Mouse (Mus musculus) midbrain, embryonic 14.5 days (tissue): ENCODE data around the gene B4gat1. TPM values are rescaled to one million over a fixed set of nuclear protein-coding genes. Genes with fewer than 3 reads are reported as not detected.
"Not testable (repeated sequence)": the region's sequence is repeated elsewhere in the genome, so short reads cannot be mapped to it uniquely, and the experiment has no call there.

Source experiments
- ATAC-seq: fragments of 200-750 bp; cut with Nextera tagmentation; 2 replicates; pipeline ENCODE4 v1.8.0; 2017; ENCODE audit warnings: moderate number of reproducible peaks, moderate library complexity; ENCODE audit not compliant: low FRiP score, low TSS enrichment
- DNase-seq: peaks from one replicate; pipeline ENCODE4 v3.0.0-alpha.2; 2015
- H3K27ac ChIP-seq: fragments of 300-500 bp; sonication (generic); replicated peaks from 2 replicates; pipeline ENCODE4 v1.5.1; 2014; ENCODE audit warnings: mild to moderate bottlenecking, low read depth, low read length, moderate library complexity
- H3K27me3 ChIP-seq: fragments of 300-500 bp; sonication (generic); 2 replicates; pipeline ENCODE4 v1.6.1; 2014; ENCODE audit warnings: low read length, control low read depth, mixed read lengths; ENCODE audit not compliant: control insufficient read depth, insufficient read depth
- H3K36me3 ChIP-seq: fragments of 300-500 bp; sonication (generic); 2 replicates; pipeline ENCODE4 v1.6.1; 2014; ENCODE audit warnings: low read length, control low read depth; ENCODE audit not compliant: control insufficient read depth, insufficient read depth
- H3K4me1 ChIP-seq: fragments of 300-500 bp; sonication (generic); 2 replicates; pipeline ENCODE4 v1.6.1; 2014; ENCODE audit warnings: mild to moderate bottlenecking, antibody characterized with exemption, low read length, control low read depth; ENCODE audit not compliant: control insufficient read depth, insufficient read depth
- H3K4me2 ChIP-seq: fragments of 300-500 bp; sonication (generic); 2 replicates; pipeline ENCODE4 v1.6.1; 2014; ENCODE audit warnings: mild to moderate bottlenecking, low read length, moderate library complexity
- H3K4me3 ChIP-seq: fragments of 300-500 bp; sonication (generic); replicated peaks from 2 replicates; pipeline ENCODE4 v1.5.1; 2014; ENCODE audit warnings: low read depth, low read length
- H3K9ac ChIP-seq: fragments of 300-500 bp; sonication (generic); replicated peaks from 2 replicates; pipeline ENCODE4 v1.6.1; 2014; ENCODE audit warnings: mild to moderate bottlenecking, low read length, moderate library complexity
- H3K9me3 ChIP-seq: fragments of 300-500 bp; sonication (generic); 2 replicates; pipeline ENCODE4 v1.6.1; 2016; ENCODE audit warnings: low read length, control low read depth, mixed read lengths; ENCODE audit not compliant: control insufficient read depth
- WGBS: fragments of 180-500 bp; shearing (Covaris S2); extraction: QIAGEN DNeasy Blood & Tissue Kit; methylation state at CpG from one replicate; pipeline ENCODE4 v1.1.7; 2014; 5-methylcytosine and 5-hydroxymethylcytosine counted together
- polyA plus RNA-seq: library from polyadenylated mRNA; unstranded; fragments of >200 nt; fragmentation: Nextera tagmentation; extraction: Ambion mirVana; gene quantifications from 2 replicates; pipeline ENCODE4 v1.2.1, GENCODE M21; 2014

The B4gat1 gene
- polyA plus RNA-seq, 1 experiment from 2014 or later = 69.7 TPM

GRCm38 (mm10) chr19:5082005-5082404, 43.4 kb downstream of the B4gat1 start:
- Histone ChIP-seq H3K4me1 (0 out of 2 replicates have a peak, but pooled peaks cover 3% of the 10 kb centered on the region), H3K9ac (no peak overlapping the region)
- ATAC-seq = no peak

GRCm38 (mm10) chr19:5082596-5082995, 44.0 kb downstream of the B4gat1 start:
- Histone ChIP-seq H3K9ac (no peak overlapping the region), H3K4me2 (no peak overlapping the region), H3K9me3 (no peaks in the 10 kb centered on the region), H3K36me3 (no peaks in the 10 kb centered on the region), H3K4me3 (no peak overlapping the region), H3K27me3 (peaks cover 62% of the 10 kb centered on the region), H3K27ac (no peak overlapping the region), H3K4me1 (0 out of 2 replicates have a peak, but pooled peaks cover 8% of the 10 kb centered on the region)
- no peak for DNase-seq
- ATAC-seq = no peak
- WGBS = 74% methylated on average over 24 of the region's 24 CpGs

More at GRCm38 (mm10) chr19:5082005-5082404, 43.4 kb downstream of the B4gat1 start:
- no peak overlapping the region for H3K4me3 ChIP-seq
- H3K9me3 ChIP-seq = no peaks in the 10 kb centered on the region
- peaks cover 62% of the 10 kb centered on the region for H3K27me3 ChIP-seq
- WGBS = 73% methylated on average over 18 of the region's 18 CpGs
- H3K36me3 ChIP-seq = no peaks in the 10 kb centered on the region
- no peak overlapping the region for H3K4me2 ChIP-seq
- no peak overlapping the region for H3K27ac ChIP-seq
- no peak for DNase-seq

GRCm38 (mm10) chr19:5083961-5084833, 45.6 kb downstream of the B4gat1 start:
- Histone ChIP-seq H3K36me3 (no peaks in the 10 kb centered on the region), H3K9ac (peak overlapping the region; percentile 65; the same call in 1 of the 2 replicates), H3K27ac (no peak overlapping the region), H3K4me3 (peak overlapping the region; percentile 52), H3K9me3 (no peaks in the 10 kb centered on the region), H3K4me2 (peak overlapping the region; percentile 73), H3K4me1 (peaks cover 12% of the 10 kb centered on the region; the same call in 1 of the 2 replicates), H3K27me3 (peaks cover 62% of the 10 kb centered on the region)
- ATAC-seq (no peak), DNase-seq (no peak)
- WGBS = 67% methylated on average over 3 of the region's 3 CpGs

- Histone ChIP-seq H3K4me3 (peak overlapping the region; percentile 52), H3K27ac (no peak overlapping the region), H3K4me2 (peak overlapping the region; percentile 73), H3K27me3 (peaks cover 62% of the 10 kb centered on the region), H3K36me3 (0 out of 2 replicates have a peak, but pooled peaks cover 2% of the 10 kb centered on the region), H3K9ac (peak overlapping the region; percentile 65), H3K4me1 (peaks cover 15% of the 10 kb centered on the region; the same call in 1 of the 2 replicates), H3K9me3 (no peaks in the 10 kb centered on the region)
- ATAC-seq (no peak), DNase-seq (no peak)
- 4% methylated on average over 15 of the region's 15 CpGs for WGBS
Observed at GRCm38 (mm10) chr19:5084834-5085144, 46.2 kb downstream of the B4gat1 start.

- H3K4me1 ChIP-seq = peaks cover 15% of the 10 kb centered on the region; the same call in 1 of the 2 replicates
Observed at GRCm38 (mm10) chr19:5085145-5085863, 46.7 kb downstream of the B4gat1 start, which contains the start of gene Tmem151a. Gene Tmem151a (minus strand): TSS chr19:5085531.

GRCm38 (mm10) chr19:5086533-5086932, 47.9 kb downstream of the B4gat1 start:
- ATAC-seq, H3K9me3 ChIP-seq, DNase-seq, H3K9ac ChIP-seq, H3K4me3 ChIP-seq, H3K27ac ChIP-seq, H3K4me2 ChIP-seq: not testable (repeated sequence)
- 60% methylated on average over 4 of the region's 4 CpGs for WGBS
- Histone ChIP-seq H3K36me3 (peaks cover 18% of the 10 kb centered on the region), H3K27me3 (peaks cover 47% of the 10 kb centered on the region), H3K4me1 (peaks cover 15% of the 10 kb centered on the region; the same call in 1 of the 2 replicates)

More at GRCm38 (mm10) chr19:5085145-5085863, 46.7 kb downstream of the B4gat1 start, which contains the start of gene Tmem151a:
- ATAC-seq (no peak), DNase-seq (peak; percentile 48)
- H3K36me3 ChIP-seq = peaks cover 6% of the 10 kb centered on the region; the same call in 1 of the 2 replicates
- H3K9ac ChIP-seq = peak within 1 kb of the TSS; percentile 65
- under 1% methylated on average over 69 of the region's 69 CpGs for WGBS
- H3K9me3 ChIP-seq = no peaks in the 10 kb centered on the region
- H3K27ac ChIP-seq = no peak within 1 kb of the TSS
- H3K27me3 ChIP-seq = peaks cover 59% of the 10 kb centered on the region
- H3K4me2 ChIP-seq = peak within 1 kb of the TSS; percentile 73
- H3K4me3 ChIP-seq = peak within 1 kb of the TSS; percentile 52

GRCm38 (mm10) chr19:5087884-5088728, 49.5 kb downstream of the B4gat1 start, which contains the start of gene Yif1a:
Gene Yif1a (plus strand): TSS chr19:5088538.
- peaks cover 32% of the 10 kb centered on the region for H3K27me3 ChIP-seq
- peak within 1 kb of the TSS; percentile 74 for H3K4me2 ChIP-seq
- H3K9ac ChIP-seq = peak within 1 kb of the TSS; percentile 67
- ATAC-seq (peak; percentile 93), DNase-seq (peak; percentile 98)
- peak within 1 kb of the TSS; percentile 89 for H3K27ac ChIP-seq
- under 1% methylated on average over 58 of the region's 58 CpGs for WGBS
- peaks cover 34% of the 10 kb centered on the region for H3K36me3 ChIP-seq
- peaks cover 15% of the 10 kb centered on the region; the same call in 1 of the 2 replicates for H3K4me1 ChIP-seq
- no peaks in the 10 kb centered on the region for H3K9me3 ChIP-seq
- peak within 1 kb of the TSS; percentile 75 for H3K4me3 ChIP-seq

GRCm38 (mm10) chr19:5089324-5089723, 50.7 kb downstream of the B4gat1 start:
- WGBS = 90% methylated on average over 4 of the region's 4 CpGs
- peaks cover 23% of the 10 kb centered on the region for H3K4me1 ChIP-seq
- DNase-seq = no peak

More at GRCm38 (mm10) chr19:5089324-5089723, 50.7 kb downstream of the B4gat1 start:
- Histone ChIP-seq H3K4me3 (peak overlapping the region; percentile 75), H3K9ac (0 out of 2 replicates have a peak overlapping the region, but pooled peaks have one; percentile 67), H3K27me3 (peaks cover 21% of the 10 kb centered on the region), H3K36me3 (peaks cover 42% of the 10 kb centered on the region), H3K27ac (no peak overlapping the region), H3K9me3 (no peaks in the 10 kb centered on the region), H3K4me2 (peak overlapping the region; percentile 74)
- no peak for ATAC-seq
